Mouse (Mus musculus) gastrocnemius, adult 18-20 months (tissue): ENCODE measurements at regions not wholly inside any gene's neighbourhood (a gene's known extent, or its start where the extent isn't known, plus 50 kb on each side); places are given as distances from the start of the nearest gene placed in this dataset.

Experiments used
- DNase-seq: peaks from one replicate; pipeline ENCODE4 v3.0.0; 2021; ENCODE audit warnings: low spot score

DNA sequence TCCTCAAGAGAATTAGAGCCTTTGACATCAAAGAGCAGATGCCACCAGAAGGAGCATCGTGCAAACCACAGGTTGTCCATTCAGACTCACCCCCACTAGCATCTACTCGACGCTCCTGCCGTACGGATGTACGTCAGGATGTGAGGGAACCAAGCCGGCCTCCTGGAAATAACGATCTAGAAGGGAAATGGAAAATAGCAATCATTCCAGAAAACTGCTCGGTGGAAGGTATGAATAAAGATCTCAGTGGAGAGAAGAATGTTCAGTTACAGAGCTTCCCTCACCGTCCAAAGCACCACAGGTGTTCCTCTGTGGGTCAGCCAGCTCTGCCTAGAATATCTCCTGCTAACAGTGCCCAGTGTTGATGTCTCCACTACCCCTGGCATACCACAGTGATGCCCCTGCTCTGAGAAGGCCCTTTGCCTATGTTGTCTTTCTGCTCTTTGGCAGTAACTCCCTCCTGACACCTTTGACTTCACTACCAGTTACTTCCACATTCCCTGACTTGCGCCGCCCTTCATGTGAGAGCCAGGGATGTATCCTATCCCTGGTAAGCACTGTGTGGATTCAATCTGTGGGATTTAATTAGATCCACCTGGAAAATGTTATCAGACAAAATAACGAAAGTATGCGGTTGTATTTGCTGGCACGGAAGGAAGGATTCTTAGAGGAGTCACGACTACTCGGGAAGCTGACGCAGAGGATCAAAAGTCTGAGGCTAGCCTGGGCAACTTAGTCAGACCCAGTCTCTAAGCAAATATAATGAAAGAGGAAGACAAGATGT, 152.4 kb upstream of the Irf2bp2 start:
- DNase-seq: no peak

DNA sequence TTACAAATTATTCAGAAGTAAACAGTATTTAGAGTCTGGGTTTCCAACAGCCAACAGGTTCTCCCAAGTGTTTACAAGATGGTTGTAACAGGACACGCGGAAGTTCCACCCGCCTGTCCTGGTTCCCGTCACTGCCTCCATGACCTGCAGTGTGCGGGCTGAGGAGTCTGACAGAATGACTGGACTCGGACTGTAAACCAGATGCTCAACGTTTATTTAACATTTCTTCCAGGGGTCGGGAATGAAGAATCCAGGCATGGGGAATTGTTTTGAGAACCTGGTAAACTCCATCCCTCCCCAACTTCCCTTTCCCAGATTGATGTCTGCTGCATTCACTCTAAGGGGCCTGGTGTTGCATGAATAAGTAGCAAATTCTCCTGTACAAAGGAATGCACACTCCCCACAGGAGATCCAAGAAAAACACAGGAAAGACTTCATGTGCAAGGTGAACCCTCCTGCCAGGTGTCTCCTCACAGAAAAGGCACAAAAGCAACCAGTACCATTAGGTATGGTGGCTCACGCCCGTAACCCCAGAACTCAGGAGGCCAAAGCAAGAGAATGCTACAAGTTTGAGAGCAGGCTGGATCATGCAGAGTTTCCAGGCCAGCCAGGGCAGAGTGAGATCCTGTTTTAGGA, 151.1 kb upstream of the Irf2bp2 start:
- no peak for DNase-seq

DNA sequence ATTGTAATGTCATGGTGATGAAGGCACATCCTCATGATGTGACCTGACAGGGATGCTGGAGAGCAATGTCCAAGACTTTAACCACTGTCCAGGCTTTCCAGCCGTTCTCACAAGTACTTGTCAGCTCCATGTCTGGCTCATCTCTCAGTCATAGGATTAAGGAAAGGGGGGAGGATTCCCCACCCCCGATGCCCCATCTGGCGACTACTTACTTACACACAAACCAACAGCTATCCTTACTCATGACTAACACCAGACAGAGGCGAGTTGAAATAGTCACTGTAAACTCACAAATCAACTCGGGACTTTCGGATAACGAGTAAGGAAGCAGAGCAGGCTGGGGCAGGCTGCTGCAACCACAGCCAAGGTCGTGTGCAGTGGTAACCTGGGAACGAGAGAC, 149.5 kb upstream of the Irf2bp2 start:
- DNase-seq: no peak

DNA sequence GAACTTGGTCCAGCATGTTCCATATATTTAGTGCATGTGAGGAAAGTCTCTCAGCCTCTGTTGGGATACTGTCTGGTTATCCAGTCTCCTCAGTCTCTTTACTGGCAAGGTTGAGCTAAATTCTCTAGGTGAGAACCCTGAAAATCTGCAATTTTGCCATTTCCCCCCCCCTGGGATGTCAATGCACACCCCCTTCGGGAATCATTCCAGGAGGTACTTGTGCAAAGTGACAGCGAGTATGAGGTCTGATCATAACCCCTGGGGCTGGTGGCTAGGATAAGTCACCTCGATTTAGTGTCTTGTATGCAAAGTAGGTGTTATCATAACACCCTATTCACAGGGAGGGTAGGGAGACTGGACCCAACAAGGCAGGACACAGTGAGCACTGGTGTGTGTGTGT, 148.3 kb upstream of the Irf2bp2 start:
- no peak for DNase-seq

DNA sequence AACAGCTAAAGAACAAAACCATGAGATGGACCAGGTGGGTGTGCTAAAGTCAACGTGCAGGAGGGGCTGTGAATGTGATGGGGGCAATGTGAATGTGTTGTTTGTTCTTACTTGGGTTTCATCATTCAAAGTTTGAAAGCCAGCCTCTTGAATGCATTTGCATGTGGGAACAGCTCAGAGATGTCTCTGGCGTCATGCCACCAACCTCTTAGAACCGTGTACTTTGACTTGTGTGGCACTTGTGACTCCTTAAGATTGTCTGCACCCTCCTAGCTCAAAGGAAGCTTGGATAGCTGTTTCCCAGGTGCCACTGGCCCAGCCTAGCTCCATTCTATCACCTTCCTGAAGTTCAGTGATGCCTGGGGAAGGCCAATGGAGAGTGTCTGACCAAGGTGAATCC, 147.2 kb upstream of the Irf2bp2 start:
- DNase-seq: no peak

DNA sequence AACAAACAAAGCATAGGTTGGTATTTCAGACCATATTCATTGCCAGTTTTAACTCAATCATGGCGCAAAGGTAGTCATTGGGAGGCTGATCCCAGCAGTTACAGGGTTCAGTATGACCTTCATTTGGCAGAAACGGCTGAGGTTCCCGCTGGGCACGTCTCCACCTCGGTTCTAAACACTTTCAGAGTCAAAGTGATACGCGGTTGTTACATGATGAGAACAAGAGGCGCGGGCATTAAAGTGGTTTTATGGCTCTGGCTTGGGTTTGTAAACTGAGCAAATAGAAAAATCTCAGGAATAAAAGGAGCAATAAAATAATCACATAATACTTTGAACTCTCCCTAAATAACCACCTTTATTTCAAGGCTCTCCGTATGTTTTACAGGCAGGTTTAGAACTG, 146.0 kb upstream of the Irf2bp2 start:
- no peak for DNase-seq

DNA sequence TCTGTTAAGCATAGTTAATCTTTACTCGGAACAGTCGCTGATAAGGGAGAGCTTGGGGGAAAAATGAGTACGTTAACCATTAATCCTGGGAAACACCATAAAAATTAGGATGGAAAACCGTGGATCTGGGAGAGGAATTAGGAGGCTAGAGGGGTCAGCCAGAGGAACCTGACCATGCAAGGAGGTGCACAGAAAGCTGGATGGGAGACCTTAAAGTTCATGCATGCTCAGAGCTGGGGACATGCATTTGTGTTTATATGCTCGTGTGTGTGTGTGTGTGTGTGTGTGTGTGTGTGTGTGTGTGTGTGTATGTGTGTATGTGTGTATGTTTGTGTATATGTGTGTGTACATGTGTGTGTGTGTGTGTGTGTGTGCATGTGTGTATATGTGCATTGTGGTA, 143.2 kb upstream of the Irf2bp2 start:
- DNase-seq: no peak

DNA sequence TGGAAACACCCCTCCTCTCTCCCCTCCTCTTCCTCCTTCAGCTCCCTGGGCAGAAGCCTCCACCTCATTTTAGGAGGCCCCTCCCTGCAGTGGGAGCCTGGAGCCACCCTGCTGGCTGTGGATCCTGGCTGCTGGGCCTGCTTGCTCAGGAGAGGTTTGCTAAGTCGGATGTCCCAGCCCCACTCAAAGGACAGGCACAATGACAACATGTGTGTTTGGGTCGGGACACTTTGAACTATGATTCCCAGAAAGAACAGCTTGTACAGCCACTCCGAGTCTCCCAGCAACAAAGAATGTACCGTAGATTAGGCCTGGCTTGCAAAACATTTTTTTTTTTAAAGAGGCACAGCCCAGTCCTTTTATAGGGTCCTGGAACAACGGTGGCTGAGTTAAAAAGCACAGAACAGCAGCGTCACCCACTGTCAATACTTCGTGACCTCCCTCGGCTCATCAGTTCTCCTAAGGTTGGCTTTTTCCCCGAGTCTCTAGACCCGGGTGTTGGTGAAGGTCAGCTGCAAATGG, 142.7 kb upstream of the Irf2bp2 start:
- DNase-seq: peak; percentile 92

DNA sequence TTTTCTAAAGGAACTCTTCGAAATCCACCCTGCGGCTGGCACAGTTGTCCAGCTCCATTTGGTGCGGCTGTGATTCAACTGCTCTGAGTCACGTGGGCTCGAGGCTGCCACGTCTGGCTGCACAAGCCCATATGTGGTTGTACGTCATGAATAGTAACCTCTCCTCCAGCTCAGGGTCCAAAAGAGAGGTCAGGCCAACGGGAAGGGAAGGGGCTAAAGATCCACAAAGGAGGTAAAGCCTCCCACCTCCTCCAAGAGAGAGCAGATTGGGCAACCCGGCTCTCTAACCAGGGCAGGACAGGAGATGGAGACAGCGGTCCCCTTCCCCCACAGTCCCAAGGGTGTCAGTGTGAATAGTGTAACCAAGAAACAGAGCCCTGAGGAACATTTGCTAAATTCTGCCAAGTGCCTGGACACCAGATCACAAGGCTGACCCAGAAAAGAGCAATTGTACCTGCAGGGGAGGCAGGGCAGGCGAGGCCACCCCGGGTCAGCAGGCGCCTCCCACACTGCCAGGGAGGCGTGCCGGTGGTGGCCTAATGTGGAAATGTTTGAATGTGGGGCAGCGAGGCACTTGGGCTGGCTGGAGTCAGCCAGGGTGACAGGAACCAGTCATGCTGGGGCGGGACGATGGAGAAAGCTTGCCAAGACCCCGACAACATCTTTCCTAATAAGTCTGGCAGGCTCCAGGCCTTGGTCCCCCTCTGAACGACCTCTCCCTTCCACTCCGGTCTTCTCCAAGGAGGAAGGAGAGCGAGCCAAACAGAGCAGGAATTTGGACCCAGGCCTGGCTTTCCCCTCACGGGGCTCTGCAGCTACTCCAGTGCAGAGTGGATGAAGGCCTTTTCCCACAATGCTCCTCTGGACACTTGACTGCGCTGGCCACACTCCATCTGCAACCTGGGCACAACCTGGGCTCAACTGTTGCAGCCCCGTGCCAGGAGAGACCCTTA, 142.0 kb upstream of the Irf2bp2 start:
- DNase-seq: peak; percentile 96

DNA sequence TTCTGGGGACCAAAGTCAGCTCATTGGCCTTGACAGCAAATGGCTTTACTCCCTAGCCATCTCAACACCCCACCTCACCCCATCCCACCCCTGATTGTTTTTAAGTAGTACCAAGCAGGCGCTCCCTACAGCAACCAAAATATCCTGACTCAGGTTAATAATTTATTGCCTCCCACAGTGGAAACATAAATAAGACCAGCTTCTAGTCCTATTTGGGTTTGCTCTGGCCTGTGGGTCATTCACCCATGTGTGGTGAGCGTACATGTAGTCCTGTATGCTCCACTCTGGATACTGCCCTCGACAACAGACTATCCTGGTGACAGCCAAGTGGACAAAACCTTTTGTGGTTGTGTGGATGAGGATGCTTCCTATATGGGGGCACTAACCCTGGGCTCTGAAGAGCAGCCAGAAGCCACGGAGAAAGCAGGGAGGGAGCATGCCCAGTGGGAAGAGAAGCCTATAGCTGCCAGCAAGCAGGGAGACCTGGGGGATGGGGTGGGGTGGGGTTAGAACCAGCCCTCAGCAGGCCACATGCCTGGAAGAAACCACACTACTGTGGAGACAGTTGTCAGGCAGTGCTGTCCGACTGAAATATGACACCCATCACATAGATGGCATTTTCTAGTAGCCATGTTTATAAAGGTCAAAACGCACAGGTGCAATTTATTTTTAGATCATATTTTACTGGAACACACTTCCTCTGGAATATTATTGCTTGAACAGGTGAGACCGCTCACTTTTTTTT, 141.1 kb upstream of the Irf2bp2 start:
- DNase-seq: no peak

DNA sequence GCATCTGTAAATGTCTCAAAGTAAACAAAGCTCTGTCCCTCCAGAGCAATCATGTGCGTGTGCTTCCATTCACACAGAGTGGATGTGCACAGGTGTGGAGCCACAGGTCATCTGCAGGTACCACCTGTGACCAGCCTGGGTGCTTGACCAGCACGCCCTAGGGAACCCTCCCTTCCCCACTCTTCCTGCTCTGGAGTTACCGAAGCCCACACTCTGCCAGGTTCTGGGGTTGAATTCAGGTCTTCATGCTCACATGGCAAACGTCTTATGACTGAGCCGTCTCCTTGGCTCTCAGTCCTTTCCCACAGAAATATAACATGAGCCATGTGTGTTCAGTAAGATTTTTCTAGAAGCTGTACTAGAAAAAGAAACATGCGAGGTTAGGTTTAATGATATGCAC, 140.0 kb upstream of the Irf2bp2 start:
- peak; percentile 27 for DNase-seq

DNA sequence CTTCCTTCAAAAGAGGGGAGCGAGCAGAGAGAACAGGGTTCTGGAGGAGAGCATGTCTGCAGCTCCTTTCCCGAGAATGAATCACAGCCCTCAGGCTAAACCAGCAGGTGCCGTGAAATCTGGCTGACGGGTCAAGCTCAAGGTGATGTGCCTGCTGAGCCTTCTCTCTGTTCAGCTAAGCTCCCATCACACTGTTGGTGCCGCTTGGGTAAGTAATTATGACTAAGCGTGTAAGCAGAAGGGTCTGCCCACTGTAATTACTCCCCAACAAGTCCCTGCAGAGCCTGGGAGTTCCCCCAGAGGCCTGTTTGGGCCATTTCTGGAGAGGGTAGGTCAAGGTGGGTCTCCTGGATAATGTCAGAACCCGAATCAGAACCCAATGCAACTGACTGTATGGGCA, 139.5 kb upstream of the Irf2bp2 start:
- DNase-seq: no peak

DNA sequence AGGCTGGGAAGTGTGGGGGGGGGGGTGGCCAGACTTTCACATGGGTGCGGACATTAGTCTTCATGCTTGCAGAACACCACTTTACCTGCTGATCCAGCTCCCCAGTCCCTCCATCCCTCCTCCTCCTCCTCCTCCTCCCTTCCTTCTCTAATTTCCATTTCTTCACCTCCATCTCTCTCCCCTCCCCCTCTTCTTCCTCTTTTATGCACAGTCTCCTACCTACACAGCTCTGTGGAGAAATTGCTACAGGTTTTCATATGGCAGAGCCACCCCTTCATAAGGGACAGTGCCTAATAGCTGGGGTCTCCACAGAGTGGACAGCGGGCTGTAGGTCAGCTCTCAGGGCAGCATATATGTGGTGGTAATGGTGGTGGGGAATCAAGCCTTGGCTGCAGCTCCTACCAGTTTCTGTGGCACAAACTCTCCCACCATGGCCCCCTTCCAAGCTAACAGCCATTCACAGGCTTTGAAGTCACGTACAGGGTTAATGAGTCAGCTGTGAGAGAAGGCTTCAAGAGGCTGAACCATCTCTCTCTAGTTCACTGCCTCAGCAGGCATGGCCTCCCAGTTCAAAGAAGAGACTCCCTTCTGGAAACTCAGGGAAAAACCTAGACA, 136.3 kb upstream of the Irf2bp2 start:
- no peak for DNase-seq

DNA sequence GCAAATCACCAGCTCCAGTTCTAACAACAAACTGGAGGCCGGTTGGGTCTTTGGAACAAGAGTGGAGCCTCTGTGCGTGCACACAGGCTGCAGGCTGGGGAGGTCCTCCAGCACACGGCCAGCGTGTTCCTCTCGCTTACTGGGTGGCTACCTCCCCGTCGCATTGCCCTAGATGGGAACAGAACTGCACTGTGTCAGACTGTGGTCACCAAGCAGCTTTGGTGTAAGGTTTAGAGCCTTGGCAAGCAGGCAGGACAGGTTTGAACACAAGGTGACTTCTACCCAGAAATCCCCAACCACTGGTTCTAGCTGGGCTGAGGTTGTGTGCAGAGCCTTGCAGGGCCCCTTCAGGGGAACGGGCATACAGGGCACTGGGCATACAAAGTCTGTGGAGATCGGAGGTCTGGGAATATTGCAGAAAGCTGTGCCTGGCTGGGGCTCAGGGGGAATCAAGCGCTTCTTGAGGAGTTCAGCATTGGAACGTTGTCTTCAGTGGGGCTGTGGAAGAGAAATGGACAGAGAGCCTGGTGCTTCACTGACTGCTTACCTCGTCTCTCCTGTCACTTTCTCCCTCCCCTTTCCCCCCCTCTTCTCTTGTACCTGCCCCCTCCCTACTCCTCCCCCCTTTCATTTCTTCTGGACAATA, 135.3 kb upstream of the Irf2bp2 start:
- DNase-seq: no peak

DNA sequence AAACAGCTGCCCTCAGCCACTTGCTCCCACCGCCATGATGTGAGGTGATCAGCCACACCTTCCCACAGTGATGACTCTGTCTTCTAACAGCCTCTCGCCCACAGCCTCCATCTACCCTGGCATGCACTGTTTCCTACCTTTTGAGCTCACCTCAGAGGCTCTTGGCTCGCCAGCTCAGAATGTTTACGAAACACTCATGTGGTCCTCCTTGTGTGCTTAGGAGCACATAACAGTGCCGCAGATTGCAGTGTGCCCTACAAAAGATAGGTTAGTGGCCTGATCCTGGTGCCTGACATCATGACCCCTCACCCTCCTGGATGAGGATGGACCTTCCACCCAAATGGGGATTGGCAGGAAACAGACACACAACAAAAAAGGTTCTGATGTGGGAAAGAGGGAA, 134.3 kb upstream of the Irf2bp2 start:
- DNase-seq: no peak

DNA sequence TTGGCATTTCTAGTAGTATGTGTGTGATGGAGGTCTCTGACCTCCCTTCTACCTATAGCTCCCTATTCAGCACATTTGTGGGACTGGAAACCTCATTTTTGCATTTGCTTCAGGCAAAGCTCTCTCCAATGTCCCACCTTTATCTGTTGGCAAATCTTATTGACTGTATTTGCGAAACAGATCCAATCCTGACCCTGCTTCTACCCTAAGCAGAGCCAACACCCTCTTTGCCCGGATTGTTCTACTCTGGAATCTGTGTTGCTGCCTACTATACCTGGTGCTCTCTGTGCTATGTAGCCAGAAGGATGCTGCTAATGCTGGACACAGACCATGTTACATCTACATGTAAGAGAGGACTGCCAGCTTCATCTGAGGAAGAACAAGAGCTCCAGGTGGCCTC, 133.3 kb upstream of the Irf2bp2 start:
- DNase-seq: no peak

DNA sequence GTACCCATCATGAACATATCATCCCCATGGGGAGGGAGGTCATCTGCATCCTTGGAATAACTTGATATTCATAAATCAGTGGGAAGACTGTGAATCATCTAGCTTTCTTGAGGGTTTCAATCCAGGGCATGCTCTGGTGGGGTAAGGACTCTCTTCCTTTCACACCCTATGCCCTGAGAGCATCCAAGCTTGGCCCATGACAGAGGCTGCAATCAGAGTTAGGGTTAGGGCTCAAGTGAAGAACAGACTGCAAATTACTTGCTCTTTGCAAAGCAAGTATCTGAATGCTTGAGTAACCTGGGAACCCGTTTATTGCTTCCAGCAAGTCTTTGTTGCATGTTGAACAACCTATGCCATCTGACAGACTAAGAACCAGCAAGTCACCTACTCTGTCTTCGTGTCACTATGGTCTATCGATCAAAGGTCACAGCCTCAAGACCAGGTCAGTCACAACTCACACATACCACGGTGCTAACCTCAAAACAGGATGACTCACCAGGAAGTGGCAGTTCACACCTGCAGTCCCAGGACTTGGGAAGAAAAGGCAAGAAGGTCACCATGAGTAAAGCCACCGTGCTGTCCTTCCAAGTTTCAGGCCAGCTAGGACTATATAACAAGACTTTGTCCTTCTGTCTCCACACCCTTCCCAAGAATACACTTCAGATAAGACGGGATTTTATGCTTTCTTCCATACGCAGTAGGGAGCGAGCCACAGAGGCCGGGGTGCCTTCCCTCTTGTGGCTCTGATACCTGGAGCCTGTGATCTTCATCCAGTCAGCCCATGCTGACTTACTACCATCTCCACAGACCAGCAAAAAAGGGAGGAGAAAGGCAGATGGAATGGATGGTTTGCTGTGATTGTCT, 129.7 kb upstream of the Irf2bp2 start:
- DNase-seq: no peak

DNA sequence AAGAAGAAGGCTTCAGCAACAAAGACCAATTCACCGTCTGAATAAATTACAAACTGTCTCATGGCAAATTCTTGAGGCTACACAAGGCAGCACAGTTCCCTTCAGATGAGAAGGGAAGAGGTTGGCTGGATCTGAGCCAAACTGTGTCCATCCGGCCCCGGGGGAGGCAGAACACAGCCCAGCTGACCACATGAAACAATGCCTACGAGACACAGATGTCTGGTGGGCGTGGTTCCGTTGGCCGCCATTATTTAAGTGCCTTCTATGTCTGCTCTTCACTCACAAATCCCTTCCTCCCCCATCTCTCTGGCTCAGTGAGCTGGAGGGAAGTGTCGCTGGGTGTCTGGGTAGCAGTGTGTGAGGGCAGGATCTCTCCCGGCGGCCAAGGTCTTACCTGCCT, 127.8 kb upstream of the Irf2bp2 start:
- DNase-seq: peak; percentile 23

DNA sequence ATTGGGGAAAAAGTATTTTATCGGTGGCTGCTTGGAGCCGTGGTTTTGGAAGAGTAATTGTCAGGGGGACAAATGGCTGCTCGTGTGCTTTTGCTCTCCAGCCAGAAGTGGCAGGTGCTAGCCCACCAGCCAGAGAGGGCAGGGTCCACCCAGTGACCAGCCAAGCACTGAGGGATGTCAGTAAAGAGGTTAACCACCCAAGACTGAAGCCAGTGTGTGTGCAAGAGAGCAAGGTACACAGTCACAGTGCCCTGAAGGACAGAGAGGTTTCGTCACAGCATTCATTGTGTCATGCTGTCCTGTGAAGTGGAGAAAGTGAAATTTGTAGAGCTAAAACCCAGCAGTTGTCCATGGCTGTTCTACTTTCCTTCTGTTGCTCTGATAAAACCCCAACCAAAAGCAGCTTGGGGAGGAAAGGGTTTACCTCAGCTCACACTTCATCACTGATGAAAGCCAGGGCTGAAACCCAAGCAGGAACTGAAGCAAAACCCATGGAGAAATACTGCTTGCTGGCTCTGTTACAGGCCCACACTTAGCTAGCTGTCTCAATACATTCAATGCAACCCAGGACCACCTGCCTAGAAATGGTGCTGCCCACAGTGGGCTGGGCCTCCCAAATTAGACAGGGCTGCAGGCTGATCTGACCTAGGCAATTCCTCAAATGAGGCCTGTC, 126.8 kb upstream of the Irf2bp2 start:
- no peak for DNase-seq
